Mouse (Mus musculus) frontal cortex, postnatal 10 days (tissue): ENCODE data around the gene Cyba.

ENCODE experiments used
- DNase-seq, 2 experiments: peaks; one replicate each; pipeline ENCODE4 v3.0.0; 2022; ENCODE audit warnings: low spot score in 2 of 2, mixed read lengths in 1 of 2

Gene Cyba

DNA sequence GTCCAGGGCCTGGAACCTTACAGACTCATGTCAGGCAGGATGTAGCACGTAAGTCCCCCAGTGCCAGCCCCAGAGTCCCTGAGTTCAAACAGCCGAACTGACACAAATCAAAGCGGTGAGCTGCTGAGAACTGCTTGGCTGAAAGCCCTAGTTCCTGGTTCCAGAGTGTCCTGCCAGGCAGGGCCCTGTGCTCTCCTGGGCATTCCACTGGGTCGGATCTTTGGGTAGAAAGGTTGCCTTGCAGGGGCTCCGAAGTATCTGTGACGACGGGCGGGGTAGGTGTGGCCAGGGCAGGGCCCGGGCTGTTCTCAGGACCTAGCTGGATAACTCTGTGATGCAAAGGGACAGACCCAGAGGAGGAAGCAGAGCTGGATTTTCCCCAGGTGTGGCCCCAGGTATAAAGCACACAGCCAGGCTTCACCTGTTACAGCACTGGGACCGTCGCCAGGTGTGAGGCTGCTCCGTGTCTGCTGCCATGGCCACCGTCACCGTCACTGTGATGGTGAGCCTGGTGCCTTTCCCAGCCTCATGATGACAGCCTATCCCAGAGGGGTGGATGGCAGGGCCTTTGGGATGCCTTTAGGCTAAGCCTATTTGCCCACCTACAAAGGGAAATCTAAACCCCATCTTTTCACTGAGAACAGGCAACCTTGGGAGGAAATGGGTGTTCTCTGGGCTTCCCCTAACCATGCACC, 11.2 kb downstream of the Cyba start, which contains the start of gene Il17c:
Gene Il17c (plus strand): TSS at position 645 of the 695 bp plus-strand sequence.
- no peak for DNase-seq

DNA sequence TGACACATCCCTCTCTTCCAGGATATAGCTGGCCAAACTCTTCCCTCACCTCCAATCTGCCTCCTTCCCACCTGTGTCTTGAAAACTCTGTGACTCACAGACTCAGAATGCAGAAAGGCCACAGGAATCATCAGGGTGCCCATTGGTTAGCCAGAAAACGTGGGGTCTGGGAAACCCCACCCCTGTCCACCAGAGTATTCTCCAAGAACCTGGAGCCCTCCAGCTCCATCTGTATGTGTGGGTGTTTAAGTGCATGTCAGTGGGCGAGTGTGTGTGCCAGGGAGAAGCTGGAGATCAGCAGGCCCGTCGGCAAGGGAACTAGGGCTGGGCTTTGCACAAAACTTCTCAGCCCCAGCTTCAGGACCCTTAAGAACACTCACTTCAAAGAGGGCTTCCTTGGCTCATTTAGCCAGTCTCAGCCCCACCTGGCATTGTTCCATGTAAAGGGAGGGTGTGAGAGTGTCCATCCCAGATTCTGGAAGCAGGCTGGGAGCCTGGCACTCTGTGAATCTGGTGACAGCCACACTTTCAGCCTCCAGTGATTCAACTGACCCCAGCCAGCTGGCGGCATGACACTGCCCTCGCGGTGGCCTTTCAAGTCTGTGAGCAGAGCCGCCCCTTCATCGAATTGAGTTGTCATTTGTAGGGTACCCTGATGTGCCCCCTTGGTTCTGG, 12.7 kb downstream of the Cyba start:
- DNase-seq, result peak in 1 of 2 experiments; percentile 57

DNA sequence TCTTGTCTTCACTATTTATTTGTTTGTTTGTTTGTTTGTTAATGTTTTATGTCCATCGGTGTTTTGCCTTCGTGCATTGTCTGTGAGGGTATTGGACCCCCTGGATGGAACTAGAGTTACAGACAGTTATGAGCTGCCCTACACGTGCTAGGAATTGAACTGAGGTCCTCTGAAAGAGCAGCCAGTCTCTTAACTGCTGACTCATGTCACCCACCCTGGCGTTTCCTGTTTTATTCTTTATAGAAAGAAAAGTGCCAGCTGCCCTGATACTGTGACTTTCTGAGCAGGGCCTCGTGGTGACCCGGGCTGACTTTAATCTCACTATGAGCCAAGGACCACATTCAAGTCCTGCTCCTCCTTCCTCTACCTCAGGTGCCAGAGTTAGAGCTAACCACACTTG, 17.2 kb downstream of the Cyba start:
- no peak for DNase-seq

DNA sequence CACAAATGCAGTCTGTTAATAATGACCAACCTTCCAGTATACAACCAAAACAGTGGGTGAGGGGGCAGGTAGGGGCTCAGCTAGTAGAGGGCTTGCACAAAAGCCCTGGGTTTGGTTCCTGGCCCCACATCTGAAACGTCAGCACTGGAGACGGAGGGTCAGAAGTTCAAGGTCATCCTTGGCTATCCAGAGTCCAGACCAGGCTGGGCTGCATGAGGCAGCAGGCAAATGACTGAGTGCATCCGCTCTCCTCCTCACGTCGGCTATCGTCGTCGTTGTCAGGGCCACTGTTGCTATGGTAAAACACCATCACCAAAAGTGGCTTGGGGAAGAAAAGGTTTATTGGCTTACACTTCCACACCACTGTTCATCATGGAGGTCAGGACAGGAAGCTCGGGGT, 18.4 kb downstream of the Cyba start:
- DNase-seq, result no peak

DNA sequence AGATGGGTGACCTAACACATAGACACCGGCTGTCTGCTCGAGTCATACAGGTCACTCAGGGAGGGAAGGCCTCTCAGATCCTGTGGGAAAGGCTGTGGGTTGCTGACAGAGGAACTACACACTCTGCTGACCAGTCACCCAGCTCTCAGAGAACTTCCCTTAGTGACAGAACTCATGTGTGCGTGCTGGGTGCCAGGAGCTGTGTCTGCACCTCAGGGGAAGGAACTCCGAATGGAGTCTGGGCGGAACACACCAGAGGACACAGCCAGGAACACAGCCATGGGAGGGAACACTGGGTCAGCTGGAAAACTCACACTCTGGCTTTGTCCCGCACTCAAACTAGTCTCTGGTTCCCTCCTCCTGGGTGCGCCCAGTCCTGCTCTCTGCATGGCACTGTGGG, 25.1 kb downstream of the Cyba start:
- no peak for DNase-seq

DNA sequence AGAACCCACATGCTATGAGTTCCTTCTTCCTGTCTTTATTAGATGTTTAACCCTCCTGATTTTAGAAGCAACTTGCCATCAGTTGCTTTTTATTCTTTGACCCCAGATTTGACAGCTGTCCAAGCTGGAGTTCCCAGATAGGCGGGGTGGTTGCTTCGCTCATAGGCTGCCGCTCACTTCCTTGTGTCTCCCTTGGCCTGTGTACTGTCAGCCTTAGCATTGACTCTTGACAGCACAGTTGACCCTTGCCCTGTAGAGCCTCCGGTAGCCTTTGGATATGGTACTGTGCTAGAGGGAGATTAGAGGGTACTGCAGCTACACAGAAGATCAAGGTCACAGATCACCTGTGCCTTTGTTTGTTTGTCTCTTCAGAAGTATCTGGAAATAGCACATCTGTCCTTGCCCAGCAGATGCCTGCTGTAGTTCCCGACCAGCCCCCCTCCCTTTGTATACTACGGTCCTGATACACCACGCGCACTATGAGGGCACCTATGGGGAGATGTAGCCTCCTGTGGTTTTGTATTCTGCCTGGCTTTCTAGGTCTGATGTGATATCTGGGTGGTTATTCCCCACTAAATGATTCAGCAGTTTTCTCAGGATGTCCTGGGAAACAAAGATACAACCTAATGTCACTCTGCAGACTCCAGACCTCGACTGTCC, 27.5 kb downstream of the Cyba start:
- no peak for DNase-seq

DNA sequence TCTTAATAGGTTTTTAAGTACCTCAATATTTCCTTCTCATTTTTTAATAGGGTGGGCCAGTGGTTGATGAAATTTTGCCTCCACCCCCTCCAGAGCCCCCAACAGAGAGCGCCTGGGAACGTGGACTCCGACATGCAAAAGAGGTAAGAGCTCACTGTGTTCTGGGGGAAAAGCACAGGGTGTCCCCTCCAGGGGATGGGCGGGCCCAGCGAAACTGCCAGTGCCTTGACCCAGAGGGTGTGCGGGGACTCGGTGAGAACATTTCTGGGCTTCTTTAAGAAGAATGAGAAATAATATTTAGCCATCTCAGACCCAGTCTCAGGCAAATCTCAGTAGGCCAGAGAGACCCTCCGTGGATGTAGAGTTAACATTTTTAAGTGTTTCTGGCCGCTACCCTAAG, 34.5 kb downstream of the Cyba start:
- no peak for DNase-seq

DNA sequence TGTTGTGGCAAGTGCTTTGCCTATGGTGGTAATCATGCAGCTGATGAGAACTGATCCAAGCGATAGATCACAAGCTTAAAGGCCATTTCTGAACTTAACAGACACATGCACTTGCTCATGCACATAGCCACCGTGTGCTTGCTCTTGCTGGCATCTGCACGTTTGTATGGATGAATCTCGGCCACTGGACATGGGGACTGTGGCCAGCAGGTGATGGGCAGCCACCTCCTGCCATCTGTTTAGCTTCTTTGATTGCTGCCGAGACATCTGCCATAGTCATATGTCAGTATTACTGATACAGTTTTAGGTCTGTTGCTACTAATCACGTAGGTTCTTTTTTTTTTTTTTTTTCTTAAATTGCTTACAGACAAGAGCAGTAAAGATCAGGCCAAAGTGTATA, 37.4 kb downstream of the Cyba start:
- DNase-seq, result no peak

DNA sequence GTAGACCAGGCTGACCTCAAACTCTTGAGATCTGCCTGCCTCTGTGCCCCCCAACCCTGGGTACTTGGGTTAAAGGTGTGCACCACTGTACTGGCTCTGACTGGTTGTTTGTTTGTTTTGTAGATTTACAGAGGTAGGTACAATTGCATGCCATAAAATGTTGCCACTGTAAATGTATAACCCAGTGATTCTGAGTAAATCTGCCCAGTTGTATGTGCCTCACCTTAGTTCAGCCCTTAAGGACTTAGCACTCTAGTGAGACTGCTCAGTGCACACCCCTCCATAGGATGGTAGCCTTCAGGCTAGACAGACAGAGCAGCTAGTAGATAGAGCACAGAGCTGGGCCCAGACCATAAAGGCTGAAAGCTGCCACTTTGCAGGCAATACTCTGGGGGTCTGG, 39.0 kb downstream of the Cyba start:
- no peak for DNase-seq

DNA sequence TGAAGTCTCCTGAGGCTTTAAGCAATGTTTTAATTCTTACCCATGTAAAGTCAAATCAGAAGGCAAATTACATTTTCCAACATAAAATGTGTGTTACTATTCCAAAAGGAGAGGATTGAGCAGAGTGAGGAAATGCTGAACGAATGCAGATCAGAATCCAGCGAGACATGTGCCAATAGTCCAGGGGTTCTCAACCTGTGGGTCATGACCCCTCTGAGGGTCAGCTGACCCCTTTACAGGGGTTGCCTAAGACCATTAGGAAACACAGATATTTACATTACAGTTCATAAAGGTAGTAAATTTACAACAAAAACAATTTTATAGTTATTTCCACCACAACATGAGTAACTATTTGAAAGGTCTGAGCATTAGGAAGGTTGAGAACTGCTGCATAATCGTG, 42.0 kb downstream of the Cyba start:
- no peak for DNase-seq

DNA sequence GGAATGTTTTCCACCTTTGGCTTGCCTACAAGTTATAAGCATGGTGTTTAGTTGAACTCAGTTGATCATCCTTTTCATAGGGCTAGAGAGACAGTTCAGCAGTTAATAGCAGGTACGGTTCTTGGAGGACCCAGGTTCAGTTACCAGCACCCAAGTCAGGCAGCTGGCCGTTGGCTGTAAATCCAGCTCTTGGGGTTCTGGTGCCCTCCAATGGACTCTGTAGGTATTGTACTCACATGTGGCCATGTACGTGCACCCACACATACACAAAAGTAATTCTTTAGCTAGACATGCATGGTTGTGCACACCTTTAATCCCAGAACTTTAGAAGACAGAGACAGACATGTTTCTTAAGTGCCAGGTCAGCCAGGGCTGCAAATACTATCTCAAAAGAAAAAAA, 43.4 kb downstream of the Cyba start:
- no peak for DNase-seq

DNA sequence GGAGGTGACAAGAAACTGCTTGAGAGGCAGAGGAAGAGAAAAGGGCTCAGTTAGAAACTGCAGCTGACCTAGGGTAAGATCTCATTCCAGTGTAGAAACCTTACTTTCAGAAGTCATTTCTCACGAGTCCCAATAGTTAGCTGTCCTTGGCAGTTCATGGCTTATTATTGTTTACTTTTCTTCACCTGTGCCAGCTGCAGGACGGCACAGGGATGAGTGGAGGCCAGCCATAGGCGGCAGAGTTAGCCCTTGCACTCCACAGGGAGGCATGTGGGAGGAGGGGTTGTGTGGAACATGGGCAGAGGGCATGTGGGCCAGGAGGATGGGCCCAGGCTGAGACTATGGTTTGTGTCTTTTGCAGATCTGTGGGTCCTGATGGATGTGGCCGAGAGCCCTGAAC, 49.7 kb downstream of the Cyba start:
- no peak for DNase-seq

DNA sequence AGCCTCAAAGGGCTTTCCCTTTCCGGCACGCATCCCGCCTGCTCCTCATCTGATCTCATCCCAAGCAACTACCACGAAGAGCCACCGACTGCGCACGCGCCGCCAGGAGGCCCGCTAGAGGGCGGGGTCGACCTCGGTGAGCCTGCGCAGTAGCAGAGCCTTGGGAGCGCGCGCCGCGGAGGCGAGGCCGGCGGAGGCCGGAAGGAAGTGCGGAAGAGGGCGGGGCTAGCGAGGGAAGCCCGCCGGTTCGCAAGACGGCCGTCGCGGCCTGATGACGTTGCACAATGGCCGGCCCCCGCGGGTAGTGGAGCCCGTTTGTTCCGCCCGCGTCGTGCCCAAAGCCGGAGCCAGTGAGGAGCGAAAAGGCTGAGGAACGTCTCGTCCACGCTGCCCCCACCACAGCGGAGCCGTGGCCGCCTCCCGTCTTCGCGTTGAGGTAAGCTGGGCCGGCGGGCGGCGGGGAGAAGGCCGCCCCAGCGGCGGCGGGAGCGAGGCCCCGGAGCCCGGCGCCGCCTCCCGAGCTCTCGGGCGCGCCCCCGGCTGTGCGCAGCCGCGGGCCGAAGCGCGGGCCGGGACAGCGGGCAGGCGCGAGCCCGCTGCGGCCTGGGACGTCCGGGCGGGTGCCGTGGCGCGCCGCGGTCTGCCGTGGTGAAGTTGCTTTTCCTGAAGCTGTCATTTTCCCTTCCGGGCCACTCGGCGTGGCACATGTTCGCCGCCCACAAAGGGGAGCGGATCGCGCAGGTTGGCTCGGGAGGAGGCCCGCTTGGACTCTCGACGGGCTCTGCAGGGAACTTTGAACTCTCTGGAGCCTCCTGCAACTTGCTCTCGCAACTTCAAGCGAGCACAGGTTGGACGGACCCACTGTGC, 56.1 kb downstream of the Cyba start, which contains the start of gene Zc3h18:
Gene Zc3h18 (plus strand): TSS at position 245 of the 867 bp plus-strand sequence.
- DNase-seq, result peak; percentile 99 to 100

DNA sequence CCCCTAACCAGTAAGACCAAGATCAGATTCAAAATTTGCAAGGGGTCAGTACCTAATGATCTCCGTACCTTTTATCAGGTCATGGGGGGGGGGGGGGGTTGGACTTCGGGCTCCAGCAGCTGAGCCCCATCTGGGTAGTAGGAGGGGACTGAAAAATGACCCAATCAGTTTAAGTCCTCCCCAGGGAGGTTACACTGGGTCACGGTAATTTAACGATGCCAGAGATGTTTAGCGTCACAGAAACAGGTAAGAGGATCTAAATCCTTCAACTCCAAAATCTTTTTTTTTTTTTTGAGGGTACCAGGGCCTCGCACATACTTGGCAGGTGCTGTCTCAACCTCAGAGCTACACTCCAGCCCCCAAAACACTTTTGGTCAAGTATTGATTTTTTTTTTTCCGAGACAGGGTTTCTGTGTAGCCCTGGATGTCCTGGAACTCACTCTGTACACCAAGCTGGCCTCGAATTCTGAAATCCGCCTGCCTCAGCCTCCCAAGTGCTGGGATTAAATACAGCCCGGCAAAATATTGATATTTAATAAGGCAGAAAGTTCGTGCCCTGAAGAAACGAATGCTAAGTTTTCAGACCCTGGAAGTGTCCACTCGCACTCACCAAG, 56.9 kb downstream of the Cyba start:
- no peak for DNase-seq

DNA sequence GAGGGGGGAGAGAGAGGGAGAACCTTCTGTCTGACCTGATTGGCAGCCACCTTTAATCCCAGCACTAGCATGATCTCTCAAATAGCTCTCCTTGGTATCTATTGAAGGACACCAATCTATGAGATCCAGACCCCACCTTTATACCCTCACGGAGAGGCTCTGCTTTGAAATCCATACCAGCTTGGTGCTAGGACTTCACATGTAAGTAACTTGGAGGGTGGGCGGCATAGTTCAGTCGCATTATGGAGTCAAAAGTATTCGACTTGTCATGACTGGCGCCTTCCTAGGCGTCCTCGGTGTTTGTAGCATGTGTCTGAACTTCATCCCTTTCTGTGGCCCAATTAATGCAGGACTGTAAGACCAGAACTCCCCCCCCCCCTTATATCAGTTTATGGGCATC, 57.4 kb downstream of the Cyba start:
- DNase-seq, result no peak
